Mouse (Mus musculus) midbrain, embryonic 12.5 days (tissue): ENCODE measurements around the gene C130050O18Rik. TPM values are rescaled to one million over a fixed set of nuclear protein-coding genes. Genes with fewer than 3 reads are reported as not detected.

Source experiments
- ATAC-seq: fragments of 200-750 bp; cut with Nextera tagmentation; 2 replicates; pipeline ENCODE4 v1.8.0; 2017; ENCODE audit warnings: low read depth, moderate TSS enrichment, moderate library complexity; ENCODE audit not compliant: low FRiP score
- H3K27ac ChIP-seq: fragments of 300-500 bp; sonication (generic); replicated peaks from 2 replicates; pipeline ENCODE4 v1.5.1; 2016; ENCODE audit warnings: mild to moderate bottlenecking
- H3K27me3 ChIP-seq: fragments of 300-500 bp; sonication (generic); 2 replicates; pipeline ENCODE4 v1.6.1; 2016; ENCODE audit warnings: mild to moderate bottlenecking
- H3K36me3 ChIP-seq: fragments of 300-500 bp; sonication (generic); 2 replicates; pipeline ENCODE4 v1.6.1; 2016
- H3K4me1 ChIP-seq: fragments of 300-500 bp; sonication (generic); 2 replicates; pipeline ENCODE4 v1.6.1; 2016
- H3K4me2 ChIP-seq: fragments of 300-500 bp; sonication (generic); replicated peaks from 2 replicates; pipeline ENCODE4 v1.6.1; 2016; ENCODE audit warnings: mild to moderate bottlenecking, moderate library complexity
- H3K4me3 ChIP-seq: fragments of 300-500 bp; sonication (generic); 2 replicates; pipeline ENCODE4 v1.5.1; 2016; ENCODE audit warnings: mild to moderate bottlenecking
- H3K9ac ChIP-seq: fragments of 300-500 bp; sonication (generic); replicated peaks from 2 replicates; pipeline ENCODE4 v1.6.1; 2016; ENCODE audit warnings: mild to moderate bottlenecking, moderate library complexity
- H3K9me3 ChIP-seq: fragments of 300-500 bp; sonication (generic); 2 replicates; pipeline ENCODE4 v1.6.1; 2016; ENCODE audit warnings: mild to moderate bottlenecking
- WGBS: fragments of 180-500 bp; shearing (Covaris S2); methylation state at CpG from one replicate; pipeline ENCODE4 v1.1.7; 2016; 5-methylcytosine and 5-hydroxymethylcytosine counted together
- polyA plus RNA-seq: library from polyadenylated mRNA; unstranded; fragments of >200 nt; fragmentation: Nextera tagmentation; extraction: Ambion mirVana; gene quantifications from 2 replicates; pipeline ENCODE4 v1.2.1, GENCODE M21; 2016

The C130050O18Rik gene
- polyA plus RNA-seq, 1 experiment from 2014 or later = 0.36 TPM

DNA sequence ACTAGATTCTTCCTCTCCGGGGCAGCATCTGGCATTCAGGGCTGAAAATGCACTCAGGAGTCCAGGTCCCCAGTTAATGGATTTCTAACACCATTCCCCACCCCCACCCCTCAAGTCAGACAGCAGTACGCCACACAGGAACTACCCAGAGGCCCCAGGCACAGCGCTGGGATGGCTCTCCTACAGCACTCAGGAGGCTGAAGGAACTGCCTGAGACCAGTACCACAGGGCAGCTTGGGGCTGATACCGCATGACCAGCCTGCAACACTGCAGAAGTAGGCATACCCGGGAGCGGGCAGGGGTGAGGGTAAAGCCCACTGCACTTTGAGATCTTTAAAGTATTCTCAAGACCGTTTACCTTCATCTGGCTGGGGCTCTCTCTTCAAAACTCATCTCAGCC lies 398 bp downstream of the C130050O18Rik start:
- H3K4me3 ChIP-seq = no peak overlapping the region
- no peak for ATAC-seq
- no peaks in the 10 kb centered on the region for H3K4me1 ChIP-seq
- H3K9ac ChIP-seq = no peak overlapping the region
- H3K27me3 ChIP-seq = no peaks in the 10 kb centered on the region
- no peak overlapping the region for H3K27ac ChIP-seq
- 78% methylated on average over 7 of the region's 7 CpGs for WGBS
- H3K36me3 ChIP-seq = no peaks in the 10 kb centered on the region
- H3K4me2 ChIP-seq = no peak overlapping the region
- no peaks in the 10 kb centered on the region for H3K9me3 ChIP-seq

GRCm38 (mm10) chr5:139405953-139406352 lies 873 bp downstream of the C130050O18Rik start:
- no peaks in the 10 kb centered on the region for H3K27me3 ChIP-seq
- H3K9me3 ChIP-seq = no peaks in the 10 kb centered on the region
- no peak overlapping the region for H3K4me3 ChIP-seq
- 84% methylated on average over 3 of the region's 3 CpGs for WGBS
- H3K9ac ChIP-seq = 0 out of 2 replicates have a peak overlapping the region, but pooled peaks have one; percentile 4
- H3K27ac ChIP-seq = no peak overlapping the region
- no peaks in the 10 kb centered on the region for H3K4me1 ChIP-seq
- H3K36me3 ChIP-seq = no peaks in the 10 kb centered on the region
- no peak for ATAC-seq
- H3K4me2 ChIP-seq = no peak overlapping the region

GRCm38 (mm10) chr5:139407121-139407885 lies 2.2 kb downstream of the C130050O18Rik start:
- no peaks in the 10 kb centered on the region for H3K9me3 ChIP-seq
- no peaks in the 10 kb centered on the region for H3K36me3 ChIP-seq
- no peak overlapping the region for H3K27ac ChIP-seq

GRCm38 (mm10) chr5:139408511-139408910 lies 3.4 kb downstream of the C130050O18Rik start:
- H3K9me3 ChIP-seq = no peaks in the 10 kb centered on the region
- WGBS = 78% methylated on average over 7 of the region's 7 CpGs
- H3K27ac ChIP-seq = no peak overlapping the region; the same call in 1 of the 2 replicates
- H3K9ac ChIP-seq = no peak overlapping the region
- ATAC-seq = no peak
- H3K36me3 ChIP-seq = no peaks in the 10 kb centered on the region
- peaks cover 2% of the 10 kb centered on the region; the same call in 1 of the 2 replicates for H3K4me1 ChIP-seq
- H3K27me3 ChIP-seq = no peaks in the 10 kb centered on the region
- no peak overlapping the region for H3K4me2 ChIP-seq
- H3K4me3 ChIP-seq = no peak overlapping the region

More at GRCm38 (mm10) chr5:139407121-139407885, 2.2 kb downstream of the C130050O18Rik start:
- 90% methylated on average over 14 of the region's 14 CpGs for whole genome bisulfite sequencing
- no peak overlapping the region for H3K4me3 ChIP-seq
- no peak overlapping the region for H3K4me2 ChIP-seq
- no peak overlapping the region for H3K9ac ChIP-seq
- no peak for ATAC-seq
- H3K4me1 ChIP-seq = peaks cover 2% of the 10 kb centered on the region; the same call in 1 of the 2 replicates
- H3K27me3 ChIP-seq = no peaks in the 10 kb centered on the region

DNA sequence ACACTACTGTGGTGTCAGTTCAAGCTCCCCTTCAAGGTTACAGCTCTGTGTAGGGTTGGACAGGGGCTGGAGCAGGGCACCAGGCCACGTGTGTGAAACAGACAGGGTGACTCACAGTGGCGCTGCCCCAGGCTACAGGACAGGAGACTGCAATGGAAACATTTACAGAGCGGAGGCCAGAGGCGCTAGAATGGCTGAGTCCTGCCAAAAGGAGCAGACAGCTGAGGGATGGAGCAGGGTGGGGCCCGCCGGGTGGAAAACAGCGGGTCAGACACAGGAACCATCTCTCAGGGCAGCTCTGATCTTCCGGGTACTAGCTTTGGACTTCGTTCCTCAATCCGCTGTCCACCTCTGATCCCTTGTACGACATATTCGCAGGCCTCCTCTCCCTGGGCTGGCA lies 4.3 kb downstream of the C130050O18Rik start:
- H3K9me3 ChIP-seq = no peaks in the 10 kb centered on the region
- H3K36me3 ChIP-seq = 0 out of 2 replicates have a peak, but pooled peaks cover under 1% of the 10 kb centered on the region
- 87% methylated on average over 12 of the region's 12 CpGs for WGBS
- H3K4me3 ChIP-seq = no peak overlapping the region
- no peak overlapping the region for H3K27ac ChIP-seq
- H3K4me1 ChIP-seq = peaks cover 2% of the 10 kb centered on the region; the same call in 1 of the 2 replicates
- H3K9ac ChIP-seq = no peak overlapping the region
- no peaks in the 10 kb centered on the region for H3K27me3 ChIP-seq
- no peak overlapping the region for H3K4me2 ChIP-seq
- ATAC-seq = no peak

GRCm38 (mm10) chr5:139410056-139410455 lies 5.0 kb downstream of the C130050O18Rik start:
- H3K4me1 ChIP-seq = peaks cover 2% of the 10 kb centered on the region; the same call in 1 of the 2 replicates
- no peak overlapping the region for H3K27ac ChIP-seq
- H3K4me2 ChIP-seq = no peak overlapping the region
- no peaks in the 10 kb centered on the region for H3K27me3 ChIP-seq
- 0 out of 2 replicates have a peak, but pooled peaks cover 5% of the 10 kb centered on the region for H3K36me3 ChIP-seq
- no peak overlapping the region for H3K4me3 ChIP-seq
- WGBS = 84% methylated on average over 4 of the region's 4 CpGs
- no peaks in the 10 kb centered on the region for H3K9me3 ChIP-seq
- no peak for ATAC-seq
- H3K9ac ChIP-seq = no peak overlapping the region

GRCm38 (mm10) chr5:139411117-139411516 lies 6.0 kb downstream of the C130050O18Rik start:
- ATAC-seq = no peak
- H3K4me3 ChIP-seq = no peak overlapping the region
- H3K27me3 ChIP-seq = no peaks in the 10 kb centered on the region
- H3K9ac ChIP-seq = no peak overlapping the region
- no peaks in the 10 kb centered on the region for H3K9me3 ChIP-seq
- 95% methylated on average over 6 of the region's 6 CpGs for WGBS
- 0 out of 2 replicates have a peak, but pooled peaks cover 5% of the 10 kb centered on the region for H3K36me3 ChIP-seq
- H3K4me1 ChIP-seq = peaks cover 2% of the 10 kb centered on the region; the same call in 1 of the 2 replicates
- 0 out of 2 replicates have a peak overlapping the region, but pooled peaks have one; percentile 25 for H3K27ac ChIP-seq
- H3K4me2 ChIP-seq = no peak overlapping the region

GRCm38 (mm10) chr5:139411665-139412314 lies 6.7 kb downstream of the C130050O18Rik start:
- WGBS = 82% methylated on average over 15 of the region's 15 CpGs
- Histone ChIP-seq H3K4me3 (no peak overlapping the region), H3K4me2 (no peak overlapping the region), H3K4me1 (peaks cover 2% of the 10 kb centered on the region; the same call in 1 of the 2 replicates), H3K9me3 (no peaks in the 10 kb centered on the region), H3K9ac (no peak overlapping the region), H3K27me3 (no peaks in the 10 kb centered on the region), H3K36me3 (0 out of 2 replicates have a peak, but pooled peaks cover 5% of the 10 kb centered on the region), H3K27ac (no peak overlapping the region)
- no peak for ATAC-seq

DNA sequence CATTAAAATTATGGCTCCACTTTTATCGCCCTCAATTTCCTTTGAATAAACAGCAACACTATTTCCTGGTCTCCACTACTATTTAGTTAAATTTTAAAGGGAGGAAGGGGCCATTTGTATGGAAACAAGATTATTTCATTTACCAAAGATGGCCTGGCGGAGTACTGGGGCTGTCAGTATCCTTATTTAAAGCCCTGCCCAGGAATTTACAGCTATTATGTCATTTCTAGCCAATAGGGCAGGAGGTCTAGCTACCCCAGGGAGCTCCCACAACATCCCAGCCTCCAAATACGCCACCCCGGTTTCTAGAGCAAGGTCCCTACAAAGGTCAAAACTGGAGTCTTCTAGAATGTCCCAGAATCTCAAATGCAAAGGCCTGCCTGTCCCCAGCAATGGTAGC lies 8.5 kb downstream of the C130050O18Rik start:
- no peak overlapping the region for H3K4me2 ChIP-seq
- no peak for ATAC-seq
- peaks cover 8% of the 10 kb centered on the region for H3K4me1 ChIP-seq
- H3K9me3 ChIP-seq = peaks cover 5% of the 10 kb centered on the region
- 86% methylated on average over 4 of the region's 4 CpGs for WGBS
- no peak overlapping the region for H3K27ac ChIP-seq
- no peak overlapping the region for H3K4me3 ChIP-seq
- no peaks in the 10 kb centered on the region for H3K27me3 ChIP-seq
- H3K9ac ChIP-seq = no peak overlapping the region
- H3K36me3 ChIP-seq = 0 out of 2 replicates have a peak, but pooled peaks cover 5% of the 10 kb centered on the region

DNA sequence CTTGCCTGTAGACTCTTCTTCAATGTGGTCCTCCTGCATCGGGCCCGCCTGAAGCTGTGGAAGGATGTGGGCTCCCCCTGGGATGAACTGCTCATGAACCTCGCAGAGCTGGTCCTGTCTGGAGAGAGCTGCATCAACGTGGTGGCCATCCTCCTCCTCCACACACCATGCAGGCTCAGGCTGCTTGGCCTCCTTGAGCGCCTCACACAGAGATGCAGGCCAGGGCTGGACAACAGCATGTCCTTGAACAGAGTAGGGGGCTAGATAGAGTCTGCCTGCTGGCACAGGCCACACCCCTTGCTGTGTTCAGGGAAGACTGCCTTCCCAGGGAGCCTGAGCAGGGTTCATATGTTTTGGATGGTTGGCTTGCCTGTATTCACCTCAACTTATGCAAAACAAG lies 9.9 kb downstream of the C130050O18Rik start:
- 0 out of 2 replicates have a peak, but pooled peaks cover 5% of the 10 kb centered on the region for H3K36me3 ChIP-seq
- H3K27ac ChIP-seq = no peak overlapping the region
- H3K4me3 ChIP-seq = no peak overlapping the region
- H3K9me3 ChIP-seq = peaks cover 5% of the 10 kb centered on the region
- H3K4me2 ChIP-seq = no peak overlapping the region
- H3K9ac ChIP-seq = no peak overlapping the region
- no peaks in the 10 kb centered on the region for H3K27me3 ChIP-seq
- WGBS = 94% methylated on average over 5 of the region's 5 CpGs
- H3K4me1 ChIP-seq = peaks cover 19% of the 10 kb centered on the region
- ATAC-seq = no peak

DNA sequence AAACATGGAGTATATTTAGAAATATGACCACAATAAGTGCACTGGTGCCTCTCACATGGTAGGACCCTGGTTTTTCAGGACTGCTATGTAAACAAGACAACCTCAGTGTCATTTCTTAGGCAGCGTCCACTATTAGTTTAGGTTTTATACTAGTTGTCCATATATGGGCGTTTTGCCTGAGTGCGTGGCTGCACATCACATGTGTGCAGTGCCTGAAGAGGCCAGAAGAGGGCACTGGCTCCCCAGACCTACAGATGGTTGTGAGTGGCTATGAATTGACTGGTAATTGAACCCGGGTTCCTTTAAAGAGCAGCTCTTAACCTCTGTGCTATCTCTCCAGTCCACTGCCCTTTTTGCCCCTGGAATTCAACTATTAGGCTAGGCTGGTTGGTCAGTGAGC lies 11.9 kb downstream of the C130050O18Rik start:
- Histone ChIP-seq H3K4me1 (peaks cover 16% of the 10 kb centered on the region), H3K9me3 (peaks cover 5% of the 10 kb centered on the region), H3K4me2 (no peak overlapping the region), H3K9ac (no peak overlapping the region), H3K36me3 (0 out of 2 replicates have a peak, but pooled peaks cover 5% of the 10 kb centered on the region), H3K4me3 (no peak overlapping the region), H3K27ac (no peak overlapping the region), H3K27me3 (no peaks in the 10 kb centered on the region)
- no peak for ATAC-seq
- WGBS = 97% methylated on average over 4 of the region's 4 CpGs

DNA sequence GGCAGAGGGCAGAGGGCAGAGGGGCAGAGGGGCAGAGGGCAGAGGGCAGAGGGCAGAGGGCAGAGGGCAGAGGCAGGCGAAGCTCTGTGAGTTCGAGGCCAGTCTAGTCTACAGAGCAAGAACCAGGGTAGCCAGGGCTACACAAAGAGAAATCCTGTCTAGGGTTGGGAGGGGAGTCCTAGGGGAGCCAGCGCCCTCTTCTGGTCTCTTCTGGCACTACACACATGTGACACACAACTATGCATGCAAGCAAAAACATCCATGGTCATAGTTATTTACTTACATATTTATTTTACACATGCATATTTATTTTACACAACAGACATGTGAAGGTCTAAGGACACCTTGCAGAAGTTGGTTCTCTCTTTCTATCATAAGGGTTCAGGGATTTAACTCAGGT lies 12.4 kb downstream of the C130050O18Rik start:
- Histone ChIP-seq H3K9ac (no peak overlapping the region), H3K4me2 (no peak overlapping the region), H3K36me3 (0 out of 2 replicates have a peak, but pooled peaks cover 5% of the 10 kb centered on the region), H3K27ac (no peak overlapping the region), H3K4me3 (no peak overlapping the region), H3K27me3 (no peaks in the 10 kb centered on the region), H3K4me1 (peaks cover 19% of the 10 kb centered on the region), H3K9me3 (peaks cover 5% of the 10 kb centered on the region)
- ATAC-seq = no peak
- 92% methylated on average over 3 of the region's 3 CpGs for WGBS
